Mouse (Mus musculus) CH12.LX (cell line): ENCODE measurements at regions not wholly inside any gene's neighbourhood (a gene's known extent, or its start where the extent isn't known, plus 50 kb on each side); places are given as distances from the start of the nearest gene placed in this dataset.
A peak's percentile ranks its signal among the peaks of the same experiment; 100 is the strongest.

Source experiments
- DNase-seq: peaks from one replicate; pipeline ENCODE4 v3.0.0-alpha.2; 2013; ENCODE audit errors: extremely low read depth
- H3K27ac ChIP-seq: 2 replicates; pipeline ENCODE4 v1.5.1; 2012; ENCODE audit warnings: low read depth, mild to moderate bottlenecking, control low read depth, moderate library complexity; ENCODE audit not compliant: insufficient read depth
- H3K27me3 ChIP-seq: replicated peaks from 2 replicates; pipeline ENCODE3; 2012; ENCODE audit warnings: inconsistent platforms
- H3K36me3 ChIP-seq, 2 experiments: replicated peaks in 1 of 2; 2 replicates each; pipeline versions ENCODE3 to v1.6.1; 2012; ENCODE audit warnings: inconsistent platforms in 1 of 2, low read length in 1 of 2, mild to moderate bottlenecking in 1 of 2, mixed read lengths in 1 of 2, moderate library complexity in 1 of 2; ENCODE audit not compliant: control insufficient read depth in 1 of 2, insufficient read depth in 1 of 2
- H3K4me1 ChIP-seq, 2 experiments: 2 replicates each; pipeline ENCODE4 v1.6.1; 2012; ENCODE audit warnings: inconsistent platforms in 1 of 2, moderate library complexity in 1 of 2; ENCODE audit not compliant: insufficient read depth in 2 of 2, control insufficient read depth in 1 of 2
- H3K4me2 ChIP-seq: 2 replicates; pipeline ENCODE4 v1.6.1; 2012; ENCODE audit warnings: low read depth, mild to moderate bottlenecking, control low read depth; ENCODE audit not compliant: poor library complexity, insufficient read depth, severe bottlenecking
- H3K4me3 ChIP-seq, 3 experiments: fragments of 150-350 bp in 1 of 3; sonication (generic) in 1 of 3; replicated peaks in 1 of 3; 2 replicates each; pipeline versions ENCODE3 to v1.5.1; 2011 to 2012; ENCODE audit warnings: low read depth in 2 of 3, low read length in 2 of 3, mild to moderate bottlenecking in 2 of 3, moderate library complexity in 2 of 3, control low read depth in 1 of 3, improper control_type of control experiment in 1 of 3, inconsistent platforms in 1 of 3, mixed read lengths in 1 of 3; ENCODE audit not compliant: poor library complexity in 1 of 3
- H3K79me2 ChIP-seq: replicated peaks from 2 replicates; pipeline ENCODE4 v1.6.1; 2012; ENCODE audit warnings: mild to moderate bottlenecking, moderate library complexity; ENCODE audit not compliant: control insufficient read depth, poor library complexity, insufficient read depth, severe bottlenecking; ENCODE audit errors: extremely low read depth
- H3K9ac ChIP-seq: 2 replicates; pipeline ENCODE4 v1.6.1; 2012; ENCODE audit warnings: low read depth, mild to moderate bottlenecking, control low read depth, moderate library complexity; ENCODE audit not compliant: insufficient read depth
- H3K9me3 ChIP-seq: replicated peaks from 2 replicates; pipeline ENCODE3; 2012; ENCODE audit warnings: low read length, inconsistent platforms, mixed read lengths
- BHLHE40 ChIP-seq: IDR thresholded peaks from 2 replicates; pipeline ENCODE4 v1.6.1; 2011; ENCODE audit warnings: mild to moderate bottlenecking, low read depth, low read length, improper control_type of control experiment
- CHD1 ChIP-seq: IDR thresholded peaks from 2 replicates; pipeline ENCODE4 v1.6.1; 2012; ENCODE audit warnings: low read depth, low read length, improper control_type of control experiment, inconsistent platforms
- CHD2 ChIP-seq: IDR thresholded peaks from 2 replicates; pipeline ENCODE4 v1.6.1; 2011; ENCODE audit warnings: low read length, improper control_type of control experiment
- CTCF ChIP-seq, 2 experiments: IDR thresholded peaks in 1 of 2; conservative IDR thresholded peaks in 1 of 2; 2 replicates each; pipeline ENCODE4 v1.5.1; 2011 to 2012; ENCODE audit warnings: low read depth in 2 of 2, low read length in 2 of 2, improper control_type of control experiment in 1 of 2, inconsistent platforms in 1 of 2, mild to moderate bottlenecking in 1 of 2, moderate library complexity in 1 of 2
- EP300 ChIP-seq: IDR thresholded peaks from 2 replicates; pipeline ENCODE4 v1.6.1; 2011; ENCODE audit warnings: low read length, improper control_type of control experiment
- ETS1 ChIP-seq: conservative IDR thresholded peaks from 2 replicates; pipeline ENCODE4 v1.6.1; 2012; ENCODE audit warnings: low read depth, mild to moderate bottlenecking, inconsistent platforms, low read length, improper control_type of control experiment, moderate library complexity
- HCFC1 ChIP-seq: IDR thresholded peaks from 2 replicates; pipeline ENCODE4 v1.6.1; 2012; ENCODE audit warnings: low read depth, mild to moderate bottlenecking, inconsistent platforms, low read length, improper control_type of control experiment
- JUND ChIP-seq: conservative IDR thresholded peaks from 2 replicates; pipeline ENCODE4 v1.6.1; 2011; ENCODE audit warnings: low read depth, low read length, improper control_type of control experiment
- KAT2A ChIP-seq: IDR thresholded peaks from 2 replicates; pipeline ENCODE4 v1.6.1; 2012; ENCODE audit warnings: low read length, improper control_type of control experiment, inconsistent platforms; ENCODE audit not compliant: insufficient replicate concordance
- MAFK ChIP-seq: IDR thresholded peaks from 2 replicates; pipeline ENCODE4 v1.6.1; 2011; ENCODE audit warnings: low read length, improper control_type of control experiment; ENCODE audit not compliant: insufficient replicate concordance
- MAX ChIP-seq: IDR thresholded peaks from 2 replicates; pipeline ENCODE4 v1.6.1; 2011; ENCODE audit warnings: low read length, improper control_type of control experiment
- MAZ ChIP-seq: IDR thresholded peaks from 2 replicates; pipeline ENCODE4 v1.6.1; 2012; ENCODE audit warnings: low read depth, mild to moderate bottlenecking, inconsistent platforms, low read length, improper control_type of control experiment, moderate library complexity
- MXI1 ChIP-seq: IDR thresholded peaks from 2 replicates; pipeline ENCODE4 v1.6.1; 2011; ENCODE audit warnings: mild to moderate bottlenecking, low read depth, low read length, improper control_type of control experiment
- NRF1 ChIP-seq: IDR thresholded peaks from 2 replicates; pipeline ENCODE4 v1.6.1; 2014; ENCODE audit warnings: low read depth, mild to moderate bottlenecking, inconsistent platforms, low read length, improper control_type of control experiment, moderate library complexity
- POLR2AphosphoS2 ChIP-seq: IDR thresholded peaks from 2 replicates; pipeline ENCODE4 v1.6.1; 2011; ENCODE audit warnings: low read depth, low read length, improper control_type of control experiment
- RAD21 ChIP-seq: IDR thresholded peaks from 2 replicates; pipeline ENCODE4 v1.6.1; 2011; ENCODE audit warnings: low read depth, mild to moderate bottlenecking, low read length, improper control_type of control experiment, moderate library complexity
- RCOR1 ChIP-seq: conservative IDR thresholded peaks from 2 replicates; pipeline ENCODE4 v1.6.1; 2012; ENCODE audit warnings: low read depth, mild to moderate bottlenecking, inconsistent platforms, low read length, improper control_type of control experiment
- SIN3A ChIP-seq: IDR thresholded peaks from 2 replicates; pipeline ENCODE4 v1.6.1; 2012; ENCODE audit warnings: low read length, improper control_type of control experiment, inconsistent platforms
- SMC3 ChIP-seq: IDR thresholded peaks from 2 replicates; pipeline ENCODE4 v1.6.1; 2011; ENCODE audit warnings: low read depth, low read length, improper control_type of control experiment
- TBP ChIP-seq: conservative IDR thresholded peaks from 2 replicates; pipeline ENCODE4 v1.6.1; 2011; ENCODE audit warnings: low read depth, low read length, improper control_type of control experiment
- TCF12 ChIP-seq: IDR thresholded peaks from 2 replicates; pipeline ENCODE4 v1.6.1; 2014; ENCODE audit warnings: low read depth, mild to moderate bottlenecking, inconsistent platforms, low read length, improper control_type of control experiment
- UBTF ChIP-seq: IDR thresholded peaks from 2 replicates; pipeline ENCODE4 v1.6.1; 2012; ENCODE audit warnings: low read depth, mild to moderate bottlenecking, inconsistent platforms, low read length, improper control_type of control experiment, moderate library complexity
- ZMIZ1 ChIP-seq: IDR thresholded peaks from 2 replicates; pipeline ENCODE4 v1.6.1; 2012; ENCODE audit warnings: low read depth, mild to moderate bottlenecking, inconsistent platforms, low read length, improper control_type of control experiment
- ZNF384 ChIP-seq: IDR thresholded peaks from 2 replicates; pipeline ENCODE4 v1.6.1; 2012; ENCODE audit warnings: low read depth, low read length, improper control_type of control experiment, inconsistent platforms
- dilution Hi-C: fragments of 300-500 bp; cut with MboI; formaldehyde crosslinking; loops from 2 replicates; pipeline ENCODE4 v1.14.3; 2020; ENCODE audit warnings: low sequenced_read_pairs; ENCODE audit not compliant: extremely low pct_unique_long_range_greater_than_20kb, extremely low pct_ligation_motif_present
- in situ Hi-C: fragments of 300-500 bp; cut with MboI; formaldehyde crosslinking; loops from 3 replicates; pipeline ENCODE4 v1.14.3; 2019; ENCODE audit warnings: low sequenced_read_pairs, low pct_ligation_motif_present, low pct_unique_long_range_greater_than_20kb, mixed read lengths

GRCm38 (mm10) chr13:84625927-84626326 is 403.8 kb downstream of the Tmem161b start:
- dilution Hi-C loops (no loop called here), in situ Hi-C loops (no loop called here)
- Histone ChIP-seq H3K4me1 (peaks cover 0 to 3% of the 10 kb centered on the region in 2 experiments; a peak in 2 of 4 replicates), H3K4me3 (no peak overlapping the region), H3K27ac (no peak overlapping the region), H3K4me2 (no peak overlapping the region), H3K9ac (no peak overlapping the region), H3K27me3 (no peaks in the 10 kb centered on the region), H3K79me2 (no peaks in the 10 kb centered on the region), H3K36me3 (no peaks in the 10 kb centered on the region), H3K9me3 (no peaks in the 10 kb centered on the region)
- TF ChIP-seq MAFK (no peak), EP300 (no peak), SMC3 (no peak), KAT2A (no peak), POLR2AphosphoS2 (no peak), MAZ (no peak), ETS1 (no peak), NRF1 (no peak), BHLHE40 (no peak), TCF12 (no peak), CTCF (conservative IDR thresholded peaks at IDR 0.05 in 1 of 2, IDR thresholded peaks at IDR 0.05 in 1 of 2; ENCODE audit: low read depth in 2 of 2, low read length in 2 of 2) (no peak), CHD2 (no peak)
- no peak for DNase-seq

GRCm38 (mm10) chr13:84626397-84626796 is 404.3 kb downstream of the Tmem161b start:
- Histone ChIP-seq H3K36me3 (no peaks in the 10 kb centered on the region), H3K4me3 (no peak overlapping the region), H3K4me1 (peaks cover 0 to 3% of the 10 kb centered on the region in 2 experiments; a peak in 2 of 4 replicates), H3K9ac (no peak overlapping the region), H3K9me3 (no peaks in the 10 kb centered on the region), H3K79me2 (no peaks in the 10 kb centered on the region), H3K27me3 (no peaks in the 10 kb centered on the region), H3K27ac (no peak overlapping the region), H3K4me2 (no peak overlapping the region)
- TF ChIP-seq POLR2AphosphoS2 (no peak), ETS1 (no peak), TCF12 (no peak), KAT2A (no peak), SIN3A (no peak), CHD1 (no peak), UBTF (no peak), JUND (no peak), ZMIZ1 (no peak), ZNF384 (no peak), RCOR1 (no peak), CTCF (conservative IDR thresholded peaks at IDR 0.05 in 1 of 2, IDR thresholded peaks at IDR 0.05 in 1 of 2; ENCODE audit: low read depth in 2 of 2, low read length in 2 of 2) (peak in 1 of 2 experiments; percentile 51; a peak in 2 of 4 replicates), SMC3 (0 out of 2 replicates have a peak, but pooled peaks have one; percentile 12), MXI1 (no peak), CHD2 (no peak), MAX (no peak), RAD21 (peak; percentile 51), HCFC1 (no peak), TBP (no peak)
- no peak for DNase-seq
- dilution Hi-C loops (no loop called here), in situ Hi-C loops (no loop called here)
